Mouse (Mus musculus) duodenum, adult 2 months (tissue): ENCODE data around the gene Padi6. TPM values are rescaled to one million over a fixed set of nuclear protein-coding genes. Genes with fewer than 3 reads are reported as not detected.

Experiments
- polyA plus RNA-seq: library from polyadenylated mRNA; depleted of rRNA; stranded (reverse); fragments of >200 nt; gene quantifications from 2 replicates; pipeline ENCODE4 v1.2.3, GENCODE M21; 2012; ENCODE audit warnings: low replicate concordance; rRNA removed

The Padi6 gene
- polyA plus RNA-seq: not detected in 2 replicates

GRCm38 (mm10) chr4:140742543-140742942, at the start of gene Padi6:
Gene Padi6 (minus strand): TSS chr4:140742643.

GRCm38 (mm10) chr4:140774025-140774800, 31.8 kb upstream of the Padi6 start, which contains the start of gene Padi4:
Gene Padi4 (minus strand): TSS chr4:140774236.

GRCm38 (mm10) chr4:140700269-140701018, 42.0 kb downstream of the Padi6 start, which contains the start of gene Rcc2:
Gene Rcc2 (plus strand): TSS chr4:140700541.

Other genes starting within 250 kb of the Padi6 start
- gene Arhgef10l, start 76.6 kb downstream of the Padi6 start, polyA plus RNA-seq: 12.1 and 28.4 TPM in 2 replicates
- 33.8 and 38.3 TPM in 2 replicates for gene Rcc2, start 42.1 kb downstream of the Padi6 start, polyA plus RNA-seq
- 0.50 and 0.63 TPM in 2 replicates for gene Padi4, start 31.6 kb upstream of the Padi6 start, polyA plus RNA-seq
- gene Padi3, start 68.0 kb upstream of the Padi6 start, polyA plus RNA-seq: 0.09 TPM in 1 of 2 replicates, not detected in the other
- gene Padi1, start 103.1 kb upstream of the Padi6 start, polyA plus RNA-seq: 0.06 TPM in 1 of 2 replicates, not detected in the other
- gene Padi2, start 163.7 kb upstream of the Padi6 start, polyA plus RNA-seq: 2.0 and 8.1 TPM in 2 replicates
- 331 and 578 TPM in 2 replicates for gene Sdhb, start 218.6 kb upstream of the Padi6 start, polyA plus RNA-seq
- gene Atp13a2, start 244.2 kb upstream of the Padi6 start, polyA plus RNA-seq: 51.9 and 58.0 TPM in 2 replicates